Mouse (Mus musculus) large intestine, adult 2 months (tissue): ENCODE results near the gene Kcnh2. TPM values are rescaled to one million over a fixed set of nuclear protein-coding genes. Genes with fewer than 3 reads are reported as not detected.

Experiments
- DNase-seq: peaks from one replicate; pipeline ENCODE4 v3.0.0-alpha.2; 2012; ENCODE audit warnings: low read depth, low spot score
- WGBS: fragments of 180-500 bp; shearing (Covaris S2); methylation state at CpG from one replicate; pipeline ENCODE4 v1.1.7; 2018; 5-methylcytosine and 5-hydroxymethylcytosine counted together
- polyA plus RNA-seq: library from polyadenylated mRNA; depleted of rRNA; stranded (reverse); fragments of >200 nt; gene quantifications from 2 replicates; pipeline ENCODE4 v1.2.3, GENCODE M21; 2012

Gene Kcnh2
- polyA plus RNA-seq, 1 experiment: 17.6 TPM

DNA sequence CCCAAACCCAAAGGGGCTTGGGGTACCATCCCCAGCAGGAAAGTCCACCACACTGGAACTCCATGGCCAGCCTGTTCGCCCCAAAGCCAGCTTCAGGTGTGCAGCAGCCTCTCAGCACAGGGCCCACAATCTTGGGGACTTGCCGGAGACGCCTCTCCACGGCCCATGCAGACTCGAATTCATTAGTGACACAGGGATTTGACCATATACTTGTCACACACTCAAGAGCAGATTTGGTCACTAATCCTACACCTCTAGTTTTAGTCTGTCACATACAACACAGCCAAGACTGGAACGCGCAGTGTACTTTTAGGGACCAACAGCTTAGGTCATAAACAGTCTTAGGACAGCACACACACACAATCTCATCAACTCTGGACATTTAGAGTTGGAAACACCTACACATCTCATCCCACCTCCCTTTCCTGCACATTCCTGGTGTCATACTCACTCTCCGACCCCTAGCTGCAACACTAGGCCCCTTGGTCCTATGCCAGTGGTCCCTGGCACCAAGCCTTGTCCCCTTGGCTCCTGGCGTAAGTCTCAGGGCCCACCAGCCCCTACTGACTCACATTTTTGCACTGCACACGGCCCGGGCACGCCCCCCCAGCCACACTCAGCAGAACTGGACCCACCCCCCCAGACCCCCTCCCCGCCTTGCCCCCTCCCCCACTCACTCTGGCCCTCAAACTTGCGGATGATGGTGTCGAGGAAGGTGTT is 713 bp downstream of the Kcnh2 start:
- 47% methylated on average over 15 of the region's 15 CpGs for WGBS
- DNase-seq: no peak

GRCm38 (mm10) chr5:24350073-24350472 is 1.3 kb downstream of the Kcnh2 start:
- no peak for DNase-seq
- 51% methylated on average over 3 of the region's 3 CpGs for WGBS

- under 1% methylated on average over 30 of the region's 30 CpGs for WGBS
- no peak for DNase-seq
Observed at GRCm38 (mm10) chr5:24348546-24348945, 2.9 kb downstream of the Kcnh2 start.

- 1% methylated on average over 41 of the region's 41 CpGs for WGBS
- DNase-seq: no peak
Observed at GRCm38 (mm10) chr5:24348128-24348527, 3.3 kb downstream of the Kcnh2 start.

DNA sequence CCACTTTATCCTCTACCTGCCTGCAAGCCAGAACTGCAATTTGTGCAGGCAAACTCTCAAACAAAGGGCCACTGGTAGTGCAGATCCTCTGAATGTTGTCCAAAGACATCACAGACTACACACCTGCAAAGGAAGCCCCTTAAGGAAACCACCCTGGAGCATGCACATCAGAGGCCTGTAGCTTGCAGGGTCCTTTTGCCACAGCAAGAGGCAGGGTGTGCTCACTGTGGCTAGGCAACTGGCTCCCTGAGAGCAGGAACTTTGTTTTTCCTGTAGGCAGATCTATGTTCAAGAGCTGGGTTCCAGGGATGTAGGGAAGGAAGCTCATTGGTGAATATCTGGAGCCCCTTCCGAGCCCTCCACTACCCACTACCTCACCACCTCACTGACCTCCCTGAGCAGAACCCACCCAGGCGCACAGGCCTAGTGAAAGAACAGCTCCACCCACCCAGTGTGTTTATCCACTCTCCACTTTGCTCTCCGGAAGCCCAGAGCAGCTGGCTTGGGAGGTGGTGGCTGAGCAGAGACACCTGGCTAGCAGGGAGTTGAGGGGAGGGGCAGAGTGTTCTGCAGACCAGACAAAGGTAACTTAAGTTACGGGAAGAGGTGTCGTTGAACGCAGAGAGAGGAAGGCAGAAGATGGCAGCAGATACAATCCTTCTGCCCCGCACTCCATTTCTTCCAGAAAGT is 4.1 kb downstream of the Kcnh2 start:
- DNase-seq: no peak
- WGBS: 35% methylated on average over 7 of the region's 7 CpGs

DNA sequence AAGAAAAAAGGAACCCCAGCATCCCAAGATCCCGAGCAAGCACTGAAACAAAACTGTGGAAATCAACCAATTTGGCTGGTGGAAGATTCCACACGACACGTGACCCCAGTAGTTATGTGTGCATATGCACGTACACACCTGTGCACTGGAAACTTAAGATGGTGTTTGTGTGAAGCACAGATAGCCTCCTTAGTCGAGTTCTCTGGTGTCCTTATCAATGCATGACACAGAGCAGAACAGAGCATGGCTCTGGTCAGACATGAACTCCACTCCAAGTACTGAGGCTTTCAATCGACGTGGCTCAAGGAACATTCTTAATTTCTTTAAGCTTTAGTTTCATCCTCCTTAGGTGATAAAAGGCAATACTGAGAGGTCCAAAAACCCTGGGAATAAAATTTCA is 5.1 kb downstream of the Kcnh2 start:
- no peak for DNase-seq
- WGBS: 89% methylated on average over 7 of the region's 7 CpGs

GRCm38 (mm10) chr5:24344477-24345051 is 6.8 kb downstream of the Kcnh2 start:
- 7% methylated on average over 12 of the region's 12 CpGs for WGBS

DNA sequence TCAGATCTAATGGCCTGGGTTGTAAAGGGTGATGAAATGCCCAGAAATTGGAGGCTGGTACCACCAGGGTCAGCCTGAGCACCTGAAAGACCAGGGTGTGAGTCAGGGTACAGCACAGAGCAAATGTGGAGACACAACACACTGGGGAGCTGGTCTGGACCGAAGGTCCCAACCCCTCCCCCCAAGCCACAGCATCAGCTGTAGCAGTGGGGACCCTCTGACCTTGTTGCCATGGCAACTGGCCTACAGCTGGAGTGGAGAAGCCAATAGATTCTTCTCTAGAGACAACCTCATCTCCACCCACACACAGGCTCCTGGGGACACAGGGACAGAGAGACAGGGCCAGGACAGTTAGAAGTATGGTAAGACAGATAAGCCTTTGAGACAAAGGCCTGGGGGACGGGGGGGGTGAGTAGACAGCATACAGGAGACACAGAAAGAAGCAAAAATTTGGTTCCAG is 7.4 kb downstream of the Kcnh2 start:
- DNase-seq: no peak
- WGBS: 47% methylated on average over 2 of the region's 2 CpGs

More at GRCm38 (mm10) chr5:24344477-24345051, 6.8 kb downstream of the Kcnh2 start:
- no peak for DNase-seq

DNA sequence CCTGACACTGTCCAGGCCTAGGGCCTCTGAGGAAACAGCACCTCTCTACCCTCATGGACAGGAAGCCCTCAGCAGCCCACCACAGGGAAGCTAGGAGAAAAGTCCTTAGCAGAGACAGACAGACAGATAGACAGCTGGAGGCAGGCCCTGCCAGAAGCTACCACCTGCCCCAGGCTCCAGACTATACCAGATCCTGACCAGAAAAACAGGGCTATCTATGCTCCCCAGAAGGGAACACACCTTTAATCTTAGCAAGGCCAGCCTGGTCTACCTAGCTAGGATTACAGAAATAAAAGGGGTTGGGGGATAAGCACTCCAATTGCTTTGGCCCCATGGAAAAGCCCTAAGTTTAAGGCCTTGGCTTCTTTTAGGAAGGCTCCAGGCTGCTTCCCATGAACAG is 8.0 kb downstream of the Kcnh2 start:
- DNase-seq: no peak

DNA sequence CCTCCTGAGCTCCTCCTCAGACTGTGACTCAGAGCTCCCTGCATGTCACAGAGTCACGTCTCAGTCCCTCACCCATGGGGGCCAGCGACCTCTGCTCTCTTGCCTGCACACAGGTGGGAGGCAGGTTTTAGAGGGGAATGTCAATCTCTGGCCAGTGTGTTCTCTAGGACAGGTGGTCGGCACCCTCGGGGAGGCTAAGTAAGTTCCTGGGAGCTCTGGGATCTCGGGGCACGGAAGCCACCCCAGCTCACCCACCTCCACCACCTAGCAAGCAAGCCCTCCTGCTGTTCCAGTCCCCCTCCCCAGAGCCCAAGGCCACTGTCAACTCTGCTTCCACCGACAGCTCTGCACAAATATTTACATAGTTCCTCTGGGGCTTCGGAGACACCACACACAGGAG is 8.4 kb downstream of the Kcnh2 start:
- DNase-seq: no peak
- WGBS: 55% methylated on average over 8 of the region's 8 CpGs

DNA sequence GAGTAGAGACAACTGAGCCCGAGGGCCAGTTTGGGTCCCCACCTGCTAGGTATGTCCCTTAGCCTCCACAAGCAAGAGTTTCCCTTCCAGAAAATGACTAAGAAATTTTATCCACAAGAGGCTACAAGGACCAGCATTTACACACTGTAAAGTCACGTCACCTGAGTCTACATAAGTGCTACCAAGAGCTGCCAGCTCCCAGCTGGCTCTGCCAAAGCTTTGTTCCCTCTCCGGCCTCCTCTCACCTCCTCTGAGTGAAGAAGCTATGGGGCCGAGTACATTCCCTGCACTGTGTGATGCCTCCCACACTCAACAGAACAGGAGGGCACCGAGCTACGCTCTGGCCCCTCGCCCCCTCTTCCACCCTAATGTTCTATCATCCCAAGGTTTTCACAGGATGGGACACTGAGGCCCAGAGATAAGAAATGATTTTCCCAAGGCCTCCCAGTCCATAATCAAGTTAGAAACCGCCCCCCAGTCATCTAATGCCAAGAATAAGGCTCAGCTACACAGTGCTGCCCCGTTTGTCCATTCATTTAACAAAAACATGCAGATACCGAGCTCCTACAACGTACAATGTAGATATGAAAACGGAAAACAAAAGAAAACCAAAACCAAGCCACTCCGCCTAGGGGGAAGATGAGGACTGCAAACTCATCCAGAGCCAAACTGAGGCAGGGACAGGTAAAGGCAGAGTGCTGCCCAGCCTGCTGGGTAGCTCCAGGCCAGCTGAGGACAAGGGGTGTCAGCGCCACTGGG is 9.0 kb downstream of the Kcnh2 start:
- no peak for DNase-seq

DNA sequence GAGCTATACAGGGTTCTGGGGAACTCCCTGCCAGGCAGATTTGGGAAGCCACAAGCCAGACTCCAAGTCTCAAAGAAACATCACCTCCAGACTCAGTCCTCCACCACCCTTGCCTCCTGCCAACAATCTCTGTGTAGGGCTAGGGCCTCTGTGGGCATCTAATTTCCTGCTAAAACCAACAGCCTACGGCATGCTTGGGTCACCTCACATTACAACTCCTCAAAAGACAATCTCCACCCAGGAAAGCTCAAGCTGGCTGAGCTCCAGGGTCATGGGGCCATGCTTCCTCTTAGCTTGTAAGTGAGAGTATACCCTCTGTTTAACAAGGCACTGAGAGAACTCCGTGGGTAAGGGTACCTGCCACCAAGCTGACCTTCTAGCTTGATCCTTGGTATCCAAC is 13.6 kb downstream of the Kcnh2 start:
- 33% methylated on average over 2 of the region's 2 CpGs for whole genome bisulfite sequencing
- no peak for DNase-seq

More for the DNA sequence above, 9.0 kb downstream of the Kcnh2 start:
- 78% methylated on average over 14 of the region's 14 CpGs for WGBS

DNA sequence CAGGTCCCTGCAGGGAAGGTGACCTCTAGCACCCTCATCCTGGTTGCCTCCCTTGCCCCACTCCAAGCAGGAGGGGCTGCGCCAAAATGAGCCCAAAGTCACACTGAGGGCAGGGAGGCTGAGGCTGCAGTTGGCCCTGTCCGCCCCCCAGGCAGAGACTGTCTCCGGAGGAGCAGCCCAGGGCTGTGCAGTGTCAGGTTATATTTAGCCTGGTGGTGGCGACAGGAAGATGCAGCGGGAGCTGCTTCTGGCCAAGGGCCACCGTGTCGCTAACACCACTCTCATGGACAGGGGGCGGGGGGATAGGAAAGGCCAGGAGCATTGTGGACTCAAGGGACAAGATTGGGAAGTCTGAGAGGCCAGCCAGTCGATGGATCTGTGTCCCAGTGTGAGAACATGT is 14.0 kb downstream of the Kcnh2 start:
- 37% methylated on average over 9 of the region's 9 CpGs for WGBS
- no peak for DNase-seq

DNA sequence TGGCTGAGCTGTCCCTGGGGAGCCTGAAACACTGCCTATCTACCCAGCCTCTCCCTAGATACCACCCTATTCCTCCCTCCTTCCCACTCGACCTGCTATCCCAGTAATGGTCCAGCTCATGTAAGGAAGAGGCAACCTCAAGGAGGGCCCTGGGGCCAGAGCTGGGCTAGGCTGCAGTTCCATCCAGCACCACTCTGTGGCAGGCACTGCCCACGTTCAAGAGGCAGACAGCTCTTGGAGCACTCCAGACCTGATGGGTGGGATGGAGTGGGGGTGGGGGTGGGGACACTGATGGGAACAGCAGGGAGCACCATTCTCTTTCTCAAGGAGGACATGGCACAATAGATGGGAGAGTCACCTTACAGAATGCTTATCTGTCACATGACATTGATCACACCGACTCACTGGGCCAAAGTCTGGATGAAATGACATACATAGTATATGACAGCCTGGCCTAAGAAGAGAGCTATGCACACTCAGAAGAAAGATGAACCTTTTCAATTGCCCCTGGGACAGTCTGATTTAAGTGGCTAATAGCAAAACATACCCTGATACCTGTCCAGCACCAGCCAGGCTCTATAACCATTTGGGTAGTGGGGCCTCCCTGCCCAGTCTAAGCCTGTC is 15.4 kb downstream of the Kcnh2 start:
- WGBS: 14% methylated on average over 3 of the region's 3 CpGs
- DNase-seq: no peak

GRCm38 (mm10) chr5:24334749-24335148 is 16.7 kb downstream of the Kcnh2 start:
- 30% methylated on average over 3 of the region's 3 CpGs for WGBS
- no peak for DNase-seq

DNA sequence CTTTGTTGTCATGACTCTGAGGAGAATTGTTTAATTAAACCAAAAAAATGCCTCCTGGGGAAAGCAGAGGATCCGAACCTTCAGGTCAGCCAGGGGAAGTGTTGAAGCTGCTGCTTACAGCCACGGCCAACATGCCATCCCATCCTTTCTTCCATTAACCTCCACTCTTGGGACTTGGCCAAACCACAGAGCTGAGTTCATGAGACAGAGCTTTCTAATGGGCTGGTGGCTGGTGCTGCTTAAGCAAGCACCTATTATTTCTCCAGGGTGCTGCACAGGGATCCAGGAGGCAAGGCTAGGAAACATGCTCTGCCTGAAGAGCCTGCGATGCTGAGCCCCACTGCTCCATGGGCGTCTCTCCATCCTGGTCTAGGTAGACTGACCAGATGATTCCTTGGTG is 19.0 kb downstream of the Kcnh2 start:
- WGBS: 70% methylated on average over 4 of the region's 4 CpGs

DNA sequence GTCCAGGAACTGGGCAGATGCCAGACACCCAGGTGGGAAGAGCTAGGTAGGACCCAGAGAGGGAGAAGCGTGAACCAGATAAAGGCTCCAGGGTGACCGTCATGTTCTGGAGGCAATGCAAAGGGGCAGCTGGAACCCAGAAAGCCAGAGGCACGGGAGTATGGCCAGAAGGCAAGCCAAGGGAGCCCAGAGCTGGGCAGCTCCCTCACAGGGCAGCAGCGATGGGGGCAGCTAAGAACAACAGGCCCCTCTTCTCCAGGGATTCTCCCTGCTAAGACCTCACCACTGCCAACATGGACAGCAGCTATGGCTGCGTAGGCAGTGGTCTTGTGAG is 21.5 kb downstream of the Kcnh2 start:
- WGBS: 48% methylated on average over 5 of the region's 5 CpGs

More for the DNA sequence above, 19.0 kb downstream of the Kcnh2 start:
- no peak for DNase-seq

DNA sequence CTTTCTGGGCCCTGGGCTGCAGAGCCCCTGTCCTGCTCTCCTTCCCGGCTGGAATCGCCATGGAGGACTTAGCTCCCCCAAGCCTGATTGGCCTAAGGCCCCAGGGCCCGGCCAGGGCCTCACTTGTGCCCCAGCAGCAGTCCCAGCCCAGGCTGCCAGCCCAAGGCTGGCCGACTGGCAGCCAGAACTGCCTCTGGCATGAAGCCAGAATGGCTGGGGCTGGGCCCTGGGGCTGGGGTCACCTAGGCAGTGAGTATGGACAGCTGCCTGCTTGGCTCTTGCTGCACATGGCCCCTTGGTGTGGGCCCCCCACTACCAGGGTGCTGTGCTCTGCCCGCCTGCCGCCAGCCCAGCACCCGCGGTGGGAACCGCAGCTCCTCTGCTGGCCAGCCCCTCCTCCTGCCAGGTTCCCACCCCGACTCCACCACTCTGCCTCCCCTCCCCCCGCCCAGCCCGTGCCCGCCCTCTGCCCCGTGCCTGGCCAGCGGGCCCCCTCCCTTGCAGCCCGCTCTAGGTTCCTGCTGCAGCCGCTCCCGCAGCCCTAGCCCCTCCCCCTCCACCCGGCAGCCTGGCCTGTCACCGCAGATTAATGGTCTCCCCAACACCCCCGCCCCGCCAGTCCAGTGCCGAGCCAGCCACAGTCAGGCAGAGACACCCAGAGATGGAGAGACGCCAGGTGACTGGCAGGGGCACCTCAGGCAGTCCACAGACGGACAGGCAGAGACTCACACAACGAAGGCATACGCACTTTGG is 22.0 kb downstream of the Kcnh2 start:
- WGBS: 4% methylated on average over 25 of the region's 27 CpGs
- DNase-seq: no peak

More for the DNA sequence above, 21.5 kb downstream of the Kcnh2 start:
- DNase-seq: no peak

- WGBS: 80% methylated on average over 6 of the region's 6 CpGs
- DNase-seq: no peak
Observed at GRCm38 (mm10) chr5:24328813-24329211, 22.6 kb downstream of the Kcnh2 start.
